Mouse (Mus musculus) lung, postnatal 4 days (tissue): ENCODE results near the gene Hhipl2.
"Not testable (repeated sequence)": the region's sequence is repeated elsewhere in the genome, so short reads cannot be mapped to it uniquely, and the experiment has no call there.

Experiments used
- DNase-seq, 2 experiments: peaks; one replicate each; pipeline ENCODE4 v3.0.0; 2021

The Hhipl2 gene

GRCm38 (mm10) chr1:183417873-183418272 is at the start of gene Hhipl2:
Gene Hhipl2, plus strand, starts transcription at chr1:183418215.
- peak in 1 of 2 experiments; percentile 35 for DNase-seq

GRCm38 (mm10) chr1:183368601-183369400 is 49.2 kb upstream of the Hhipl2 start:
- peak in 1 of 2 experiments; percentile 42 for DNase-seq

GRCm38 (mm10) chr1:183369427-183370014 is 48.5 kb upstream of the Hhipl2 start, which contains the start of gene Mia3:
Gene Mia3, minus strand, starts transcription at chr1:183369553.
- DNase-seq = peak; percentile 95 to 96

GRCm38 (mm10) chr1:183374728-183375127 is 43.3 kb upstream of the Hhipl2 start:
- DNase-seq = no peak

- no peak for DNase-seq
Measured at GRCm38 (mm10) chr1:183377045-183377444, 41.0 kb upstream of the Hhipl2 start.

GRCm38 (mm10) chr1:183378321-183378941 is 39.6 kb upstream of the Hhipl2 start:
- DNase-seq = peak; percentile 14 to 45

GRCm38 (mm10) chr1:183379376-183379775 is 38.6 kb upstream of the Hhipl2 start:
- not testable (repeated sequence) for DNase-seq

- DNase-seq = no peak
Measured at GRCm38 (mm10) chr1:183381816-183382215, 36.2 kb upstream of the Hhipl2 start.

- DNase-seq = no peak
Measured at GRCm38 (mm10) chr1:183382621-183383020, 35.4 kb upstream of the Hhipl2 start.

- not testable (repeated sequence) for DNase-seq
Measured at GRCm38 (mm10) chr1:183387421-183387820, 30.6 kb upstream of the Hhipl2 start.

- DNase-seq = peak; percentile 92 to 96
Measured at GRCm38 (mm10) chr1:183388426-183389406, 29.3 kb upstream of the Hhipl2 start, which contains the start of gene Taf1a. Gene Taf1a, plus strand, starts transcription at chr1:183388981.

GRCm38 (mm10) chr1:183403396-183403795 is 14.6 kb upstream of the Hhipl2 start:
- no peak for DNase-seq

GRCm38 (mm10) chr1:183414081-183414727 is 3.8 kb upstream of the Hhipl2 start:
- DNase-seq = no peak

GRCm38 (mm10) chr1:183419741-183420140 is 1.7 kb downstream of the Hhipl2 start:
- no peak for DNase-seq

GRCm38 (mm10) chr1:183420296-183420695 is 2.3 kb downstream of the Hhipl2 start:
- DNase-seq = no peak

- DNase-seq = no peak
Measured at GRCm38 (mm10) chr1:183424100-183424499, 6.1 kb downstream of the Hhipl2 start.

GRCm38 (mm10) chr1:183434918-183435317 is 16.9 kb downstream of the Hhipl2 start:
- DNase-seq = no peak

GRCm38 (mm10) chr1:183439036-183439435 is 21.0 kb downstream of the Hhipl2 start:
- peak; percentile 81 to 86 for DNase-seq

- peak; percentile 62 to 81 for DNase-seq
Measured at GRCm38 (mm10) chr1:183442015-183442774, 24.2 kb downstream of the Hhipl2 start.

- DNase-seq = no peak
Measured at GRCm38 (mm10) chr1:183453066-183453465, 35.1 kb downstream of the Hhipl2 start.
